Mouse (Mus musculus) C2C12 (cell line): ENCODE measurements around the gene Dhx37. TPM values are rescaled to one million over a fixed set of nuclear protein-coding genes. Genes with fewer than 3 reads are reported as not detected.

Experiments
- H3K27me3 ChIP-seq: one replicate; pipeline ENCODE4 v1.6.1; 2011; ENCODE audit not compliant: control insufficient read depth, insufficient read depth, insufficient read length
- H3K36me3 ChIP-seq: one replicate; pipeline ENCODE4 v1.6.1; 2011; ENCODE audit not compliant: control insufficient read depth, insufficient read depth
- H3K4me3 ChIP-seq: one replicate; pipeline ENCODE4 v1.5.1; 2011; ENCODE audit warnings: mild to moderate bottlenecking, control low read depth; ENCODE audit not compliant: poor library complexity, insufficient read depth, severe bottlenecking
- H3K79me2 ChIP-seq: one replicate; pipeline ENCODE4 v1.6.1; 2011; ENCODE audit not compliant: control insufficient read depth, insufficient read depth
- H3K79me3 ChIP-seq: one replicate; pipeline ENCODE4 v1.6.1; 2011; ENCODE audit warnings: low read depth, control low read depth
- H3ac ChIP-seq: one replicate; pipeline ENCODE3; 2011; ENCODE audit warnings: low read depth; ENCODE audit not compliant: control insufficient read depth, insufficient read length
- CEBPB ChIP-seq: IDR thresholded peaks from one replicate; pipeline ENCODE4 v1.6.1; 2011; ENCODE audit warnings: low read depth, mild to moderate bottlenecking, control low read depth, moderate library complexity
- CTCF ChIP-seq: IDR thresholded peaks from one replicate; pipeline ENCODE4 v1.5.1; 2011; ENCODE audit not compliant: control insufficient read depth, insufficient read depth, insufficient read length
- FOSL1 ChIP-seq: IDR thresholded peaks from one replicate; pipeline ENCODE4 v1.8.0; 2011; ENCODE audit warnings: mild to moderate bottlenecking, low read length; ENCODE audit not compliant: poor library complexity, insufficient read depth, severe bottlenecking
- MAX ChIP-seq: IDR thresholded peaks from one replicate; pipeline ENCODE4 v1.6.1; 2011; ENCODE audit warnings: mild to moderate bottlenecking, control low read depth
- MYOD1 ChIP-seq: IDR thresholded peaks from one replicate; pipeline ENCODE4 v1.6.1; 2011; ENCODE audit warnings: low read depth; ENCODE audit not compliant: control insufficient read depth, insufficient read length
- MYOG ChIP-seq: IDR thresholded peaks from one replicate; pipeline ENCODE4 v1.6.1; 2011; ENCODE audit not compliant: control insufficient read depth, insufficient read length; ENCODE audit errors: extremely low read depth
- USF1 ChIP-seq: IDR thresholded peaks from one replicate; pipeline ENCODE4 v1.6.1; 2011; ENCODE audit warnings: low read depth, mild to moderate bottlenecking, control low read depth, moderate library complexity
- polyA plus RNA-seq: library from polyadenylated mRNA; unstranded; fragments of >200 nt; fragmentation: generic; extraction: Trizol; gene quantifications from one replicate; pipeline ENCODE4 v1.2.1, GENCODE M21; 2012; ENCODE audit warnings: missing spikeins

The Dhx37 gene
- polyA plus RNA-seq, 1 experiment, result 25.2 TPM

- TF ChIP-seq MYOD1 (no peak), FOSL1 (no peak), CEBPB (no peak), MAX (no peak), MYOG (no peak), USF1 (no peak), CTCF (no peak)
- H3K27me3 ChIP-seq, result no peaks in the 10 kb centered on the region
- peak overlapping the region; percentile 67 for H3ac ChIP-seq
These were observed 28.9 kb downstream of the Dhx37 start for GRCm38 (mm10) chr5:125404903-125405545.

DNA sequence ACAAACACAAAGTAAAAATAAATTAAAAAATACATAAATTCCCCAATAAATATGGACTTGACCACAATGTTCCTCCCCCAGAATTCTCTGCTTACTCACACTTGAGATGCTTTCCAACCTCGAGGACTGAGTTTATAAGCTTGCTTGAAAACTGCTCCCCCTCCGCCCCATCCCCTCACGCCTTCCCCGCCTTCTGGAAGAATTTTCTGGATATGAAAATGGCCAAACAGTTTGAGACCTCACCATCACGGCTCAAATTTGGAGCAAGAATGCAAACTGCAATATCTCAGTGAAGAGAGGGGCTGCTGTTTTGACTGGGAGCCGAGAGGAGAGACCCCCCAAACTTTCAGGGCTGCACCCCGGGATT, 29.4 kb downstream of the Dhx37 start:
- Histone ChIP-seq H3K79me2 (no peaks in the 10 kb centered on the region), H3K4me3 (peak overlapping the region; percentile 39), H3K36me3 (no peaks in the 10 kb centered on the region), H3K79me3 (no peaks in the 10 kb centered on the region), H3K27me3 (no peaks in the 10 kb centered on the region), H3ac (peak overlapping the region; percentile 67)
- TF ChIP-seq CEBPB (no peak), CTCF (no peak), FOSL1 (no peak), MAX (no peak), MYOG (no peak), USF1 (no peak), MYOD1 (no peak)

More at GRCm38 (mm10) chr5:125404903-125405545, 28.9 kb downstream of the Dhx37 start:
- Histone ChIP-seq H3K79me3 (no peaks in the 10 kb centered on the region), H3K79me2 (no peaks in the 10 kb centered on the region), H3K36me3 (no peaks in the 10 kb centered on the region), H3K4me3 (peak overlapping the region; percentile 39)

GRCm38 (mm10) chr5:125403481-125404465, 30.1 kb downstream of the Dhx37 start:
- no peaks in the 10 kb centered on the region for H3K36me3 ChIP-seq
- TF ChIP-seq USF1, result peak; percentile 72
- no peak for TF ChIP-seq MYOD1
- H3K27me3 ChIP-seq, result no peaks in the 10 kb centered on the region
- no peaks in the 10 kb centered on the region for H3K79me2 ChIP-seq
- no peaks in the 10 kb centered on the region for H3K79me3 ChIP-seq
- H3ac ChIP-seq, result no peak overlapping the region
- peak overlapping the region; percentile 39 for H3K4me3 ChIP-seq

- H3K79me3 ChIP-seq, result no peaks in the 10 kb centered on the region
- H3K27me3 ChIP-seq, result no peaks in the 10 kb centered on the region
- TF ChIP-seq MYOG (no peak), CEBPB (no peak), MYOD1 (no peak), FOSL1 (no peak), MAX (no peak), CTCF (no peak), USF1 (no peak)
- no peaks in the 10 kb centered on the region for H3K36me3 ChIP-seq
- no peaks in the 10 kb centered on the region for H3K79me2 ChIP-seq
- no peak overlapping the region for H3K4me3 ChIP-seq
- H3ac ChIP-seq, result no peak overlapping the region
These were observed 30.9 kb downstream of the Dhx37 start for GRCm38 (mm10) chr5:125402991-125403390.

DNA sequence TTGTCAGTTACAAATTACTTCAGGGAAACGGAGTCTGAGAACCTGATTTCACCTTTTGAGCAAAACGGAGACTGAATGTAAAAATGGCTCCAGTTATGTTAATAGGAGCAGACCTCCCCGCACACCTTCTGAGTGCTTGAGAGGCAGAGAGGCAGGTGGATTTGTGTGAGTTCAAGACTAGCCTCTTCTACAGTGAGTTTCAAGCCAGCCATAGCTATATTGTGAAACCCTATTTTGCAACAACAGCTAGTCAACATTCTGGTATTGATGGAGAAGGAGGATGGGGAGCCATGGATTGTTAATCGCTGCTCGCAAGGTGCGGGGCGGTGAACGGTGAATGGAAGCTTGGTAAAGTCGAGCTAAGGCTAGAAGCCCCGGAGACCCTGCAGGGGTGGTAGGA, 31.4 kb downstream of the Dhx37 start:
- no peak for TF ChIP-seq MAX
- no peak for TF ChIP-seq CTCF
- no peak for TF ChIP-seq USF1
- no peak for TF ChIP-seq MYOG
- no peak for TF ChIP-seq MYOD1
- TF ChIP-seq CEBPB, result no peak
- no peak for TF ChIP-seq FOSL1
- H3ac ChIP-seq, result no peak overlapping the region
- no peaks in the 10 kb centered on the region for H3K27me3 ChIP-seq
- H3K79me2 ChIP-seq, result no peaks in the 10 kb centered on the region
- H3K4me3 ChIP-seq, result no peak overlapping the region
- H3K79me3 ChIP-seq, result no peaks in the 10 kb centered on the region
- no peaks in the 10 kb centered on the region for H3K36me3 ChIP-seq
